Mouse (Mus musculus): ENCODE measurements around the gene Ptpn1. TPM values are rescaled to one million over a fixed set of nuclear protein-coding genes. Genes with fewer than 3 reads are reported as not detected.

Gene Ptpn1
- polyA plus RNA-seq, 2 experiments: 10.0 to 24.3 TPM

DNA sequence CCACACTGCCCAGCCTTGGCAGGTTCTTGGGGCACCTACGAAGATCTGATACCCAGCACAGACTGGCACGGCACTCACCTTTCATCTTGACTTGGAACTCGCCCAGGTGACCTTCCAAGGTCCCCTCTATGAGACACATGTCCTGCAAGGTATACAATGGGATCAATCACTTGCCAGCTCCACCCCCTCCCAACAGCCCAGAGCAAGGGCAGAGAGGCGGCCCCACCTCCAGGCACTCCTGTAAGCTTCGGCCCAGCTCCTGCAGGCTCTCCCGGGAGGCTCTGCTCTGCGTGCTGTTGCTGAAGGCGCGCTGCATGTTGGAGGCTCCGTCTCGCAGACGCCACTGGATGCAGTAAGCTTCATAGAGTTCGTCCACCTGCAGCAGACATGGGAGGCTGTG is 61.4 kb downstream of the Ptpn1 start:
- no peak for TF ChIP-seq EP300 (IDR thresholded peaks at IDR 0.05; ENCODE audit: low read depth)
- no peak for TF ChIP-seq CTCF (IDR thresholded peaks at IDR 0.05; ENCODE audit: low read depth)
- Histone ChIP-seq H3K4me2 (ENCODE audit: low read depth) (no peak overlapping the region), H3K4me1 (replicated peaks; ENCODE audit: control insufficient read depth in 2 of 2, insufficient read depth in 2 of 2, low read length in 1 of 2) (0 out of 4 replicates have a peak, but pooled peaks cover 0 to 2% of the 10 kb centered on the region in 2 experiments), H3K27me3 (ENCODE audit: control insufficient read depth, insufficient read depth, low read length) (no peaks in the 10 kb centered on the region), H3K27ac (no peak overlapping the region), H3K9ac (replicated peaks) (no peak overlapping the region), H3K36me3 (replicated peaks; ENCODE audit: control insufficient read depth, insufficient read depth, low read depth) (no peaks in the 10 kb centered on the region), H3K9me3 (ENCODE audit: control insufficient read depth, low read length) (no peaks in the 10 kb centered on the region), H3K4me3 (ENCODE audit: insufficient read depth in 1 of 2, low read depth in 2 of 2, low read length in 2 of 2) (no peak overlapping the region)
- ATAC-seq (ENCODE audit: insufficient read depth): no peak
- WGBS (ENCODE audit: insufficient replicate concordance): 62% methylated on average over 13 of the region's 13 CpGs
- no peak for DNase-seq (ENCODE audit: low read depth in 3 of 3, low spot score in 3 of 3)

DNA sequence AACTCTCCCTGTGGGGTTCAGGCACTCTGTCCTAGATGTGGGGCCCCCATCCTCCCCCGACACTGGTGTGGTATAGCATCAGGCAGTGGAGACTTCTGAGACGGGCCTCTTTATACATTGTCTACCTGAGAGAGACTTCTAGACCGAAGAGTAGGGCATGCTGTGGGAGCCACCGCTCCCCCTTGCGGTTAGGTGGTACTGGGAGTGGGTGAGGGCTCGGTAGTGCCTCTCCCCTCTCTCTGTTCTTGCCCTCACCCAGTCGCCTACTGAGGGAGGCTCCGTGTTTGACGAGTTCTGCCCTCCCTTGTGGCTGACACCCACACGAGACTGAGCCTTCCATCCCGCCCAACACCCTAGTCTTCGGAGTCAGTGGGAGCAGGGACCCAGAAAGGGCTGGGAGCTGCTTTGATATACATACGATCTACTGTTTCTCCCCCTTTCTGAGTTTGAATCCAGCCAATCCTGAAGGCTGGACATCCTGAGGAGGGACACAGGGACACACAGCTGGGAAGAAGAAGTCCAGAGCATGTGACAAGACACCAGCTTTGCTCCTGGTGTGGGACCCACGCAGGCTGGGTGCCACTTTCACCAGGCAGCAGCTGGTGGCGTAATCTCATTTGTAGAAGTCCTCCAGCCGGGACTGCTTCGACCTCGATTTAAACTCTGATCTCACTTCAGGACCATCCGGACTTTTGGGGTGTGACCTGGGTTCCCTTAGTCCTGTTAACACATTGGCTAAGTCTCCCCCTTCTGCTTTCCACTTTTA is 64.2 kb downstream of the Ptpn1 start:
- Histone ChIP-seq H3K4me1 (replicated peaks; ENCODE audit: control insufficient read depth in 2 of 2, insufficient read depth in 2 of 2, low read length in 1 of 2) (0 out of 4 replicates have a peak, but pooled peaks cover 0 to 2% of the 10 kb centered on the region in 2 experiments), H3K4me3 (ENCODE audit: insufficient read depth in 1 of 2, low read depth in 2 of 2, low read length in 2 of 2) (no peak overlapping the region), H3K27ac (no peak overlapping the region), H3K36me3 (replicated peaks; ENCODE audit: control insufficient read depth, insufficient read depth, low read depth) (no peaks in the 10 kb centered on the region), H3K4me2 (ENCODE audit: low read depth) (no peak overlapping the region), H3K27me3 (ENCODE audit: control insufficient read depth, insufficient read depth, low read length) (no peaks in the 10 kb centered on the region), H3K9ac (replicated peaks) (no peak overlapping the region), H3K9me3 (ENCODE audit: control insufficient read depth, low read length) (no peaks in the 10 kb centered on the region)
- TF ChIP-seq CTCF (IDR thresholded peaks at IDR 0.05; ENCODE audit: low read depth) (no peak), EP300 (IDR thresholded peaks at IDR 0.05; ENCODE audit: low read depth) (no peak)
- 50% methylated on average over 19 of the region's 19 CpGs for WGBS (ENCODE audit: insufficient replicate concordance)
- ATAC-seq (ENCODE audit: insufficient read depth) (no peak), DNase-seq (ENCODE audit: low read depth in 3 of 3, low spot score in 3 of 3) (no peak)

DNA sequence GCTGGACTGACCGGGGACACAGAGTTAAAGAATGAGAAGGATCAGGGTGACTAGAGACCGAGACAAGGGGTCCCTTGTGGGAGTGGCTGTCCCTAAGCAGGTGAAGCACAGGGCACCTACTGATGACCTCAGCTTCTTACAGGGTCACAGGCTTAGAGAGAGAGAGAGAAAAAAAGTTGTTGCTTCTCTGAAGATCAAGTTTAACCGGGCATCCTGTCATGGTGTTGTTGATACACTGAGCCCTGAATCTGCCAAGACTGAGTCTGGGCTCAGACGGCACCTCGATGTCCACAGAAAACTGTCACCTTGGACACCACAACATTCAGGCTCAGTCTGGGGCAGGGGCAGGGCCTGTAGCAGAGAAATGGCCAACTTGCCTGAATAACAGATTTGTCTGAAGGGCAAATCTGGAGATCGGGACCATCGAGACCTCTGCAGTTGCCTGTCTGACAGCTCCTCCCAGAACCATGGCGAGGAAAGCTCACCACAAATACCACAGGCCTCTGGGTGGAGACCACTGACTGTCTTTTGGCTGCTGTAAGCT is 64.9 kb downstream of the Ptpn1 start:
- no peak overlapping the region for H3K9ac ChIP-seq (replicated peaks)
- WGBS (ENCODE audit: insufficient replicate concordance): 32% methylated on average over 8 of the region's 8 CpGs
- H3K4me1 ChIP-seq (replicated peaks; ENCODE audit: control insufficient read depth in 2 of 2, insufficient read depth in 2 of 2, low read length in 1 of 2): 0 out of 4 replicates have a peak, but pooled peaks cover 0 to 2% of the 10 kb centered on the region in 2 experiments
- H3K4me2 ChIP-seq (ENCODE audit: low read depth): no peak overlapping the region
- no peak for ATAC-seq (ENCODE audit: insufficient read depth)
- no peak for DNase-seq (ENCODE audit: low read depth in 3 of 3, low spot score in 3 of 3)
- no peaks in the 10 kb centered on the region for H3K36me3 ChIP-seq (replicated peaks; ENCODE audit: control insufficient read depth, insufficient read depth, low read depth)
- H3K27me3 ChIP-seq (ENCODE audit: control insufficient read depth, insufficient read depth, low read length): no peaks in the 10 kb centered on the region
- H3K27ac ChIP-seq: no peak overlapping the region
- no peaks in the 10 kb centered on the region for H3K9me3 ChIP-seq (ENCODE audit: control insufficient read depth, low read length)
- H3K4me3 ChIP-seq (ENCODE audit: insufficient read depth in 1 of 2, low read depth in 2 of 2, low read length in 2 of 2): no peak overlapping the region
- TF ChIP-seq EP300 (IDR thresholded peaks at IDR 0.05; ENCODE audit: low read depth): no peak
- TF ChIP-seq CTCF (IDR thresholded peaks at IDR 0.05; ENCODE audit: low read depth): no peak

DNA sequence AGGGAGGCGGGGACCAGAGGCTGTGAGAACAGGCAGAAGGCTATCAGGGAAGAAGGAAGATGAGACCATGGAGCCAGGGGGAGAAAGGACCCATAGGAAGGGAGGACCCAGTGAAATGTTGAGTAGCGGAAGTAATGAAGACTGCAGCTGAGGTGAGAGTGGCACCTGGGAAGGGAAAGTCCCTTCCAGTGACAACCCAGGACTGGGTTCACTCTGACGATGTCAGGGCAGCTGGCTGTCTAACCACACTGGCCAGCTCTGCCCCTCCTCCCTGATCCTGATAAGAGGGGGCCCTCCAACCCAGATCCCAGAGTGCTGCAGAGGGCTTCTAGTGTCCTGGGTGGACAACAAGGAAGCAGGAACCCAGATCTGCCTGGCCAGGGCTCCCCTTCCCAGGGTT is 65.7 kb downstream of the Ptpn1 start:
- H3K27me3 ChIP-seq (ENCODE audit: control insufficient read depth, insufficient read depth, low read length): no peaks in the 10 kb centered on the region
- ATAC-seq (ENCODE audit: insufficient read depth): no peak

DNA sequence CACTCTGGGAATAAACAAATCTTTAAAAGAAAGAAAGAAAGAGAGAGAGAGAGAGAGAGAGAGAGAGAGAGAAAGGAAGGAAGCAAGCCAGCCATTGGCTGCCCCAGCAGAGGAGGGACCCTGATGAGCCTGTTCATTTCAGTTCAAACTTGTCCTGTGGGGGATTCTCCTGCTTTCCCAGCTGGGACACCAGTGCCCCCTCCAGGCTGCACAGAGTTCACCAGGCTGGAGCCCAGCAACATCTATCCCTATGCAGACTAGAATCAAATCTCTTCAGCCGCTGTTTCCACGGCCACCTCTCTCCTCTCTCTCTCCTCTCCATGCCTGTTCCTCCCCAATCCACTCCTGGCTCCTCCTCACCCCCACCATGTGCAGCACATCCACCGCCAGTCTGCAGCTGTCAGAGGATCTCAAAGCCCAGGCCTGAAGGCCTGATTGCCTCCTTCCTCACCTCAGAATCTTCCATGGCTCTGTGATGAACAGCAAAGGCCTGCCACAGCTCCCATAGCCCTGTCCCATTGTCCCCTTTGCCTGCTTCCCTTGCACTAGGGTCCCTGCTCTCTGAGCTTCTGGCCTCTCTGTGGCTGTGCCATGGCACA is 67.4 kb downstream of the Ptpn1 start:
- H3K9ac ChIP-seq (replicated peaks): no peak overlapping the region
- no peak overlapping the region for H3K27ac ChIP-seq
- H3K4me2 ChIP-seq (ENCODE audit: low read depth): no peak overlapping the region
- no peak overlapping the region for H3K4me3 ChIP-seq (ENCODE audit: insufficient read depth in 1 of 2, low read depth in 2 of 2, low read length in 2 of 2)
- H3K9me3 ChIP-seq (ENCODE audit: control insufficient read depth, low read length): no peaks in the 10 kb centered on the region
- DNase-seq (ENCODE audit: low read depth in 3 of 3, low spot score in 3 of 3) (no peak), ATAC-seq (ENCODE audit: insufficient read depth) (no peak)
- no peaks in the 10 kb centered on the region for H3K36me3 ChIP-seq (replicated peaks; ENCODE audit: control insufficient read depth, insufficient read depth, low read depth)
- WGBS (ENCODE audit: insufficient replicate concordance): 62% methylated on average over 3 of the region's 3 CpGs
- peak; percentile 38; the same call in 1 of the 2 replicates for TF ChIP-seq CTCF (IDR thresholded peaks at IDR 0.05; ENCODE audit: low read depth)
- no peak for TF ChIP-seq EP300 (IDR thresholded peaks at IDR 0.05; ENCODE audit: low read depth)
- 0 out of 4 replicates have a peak, but pooled peaks cover 0 to 2% of the 10 kb centered on the region in 2 experiments for H3K4me1 ChIP-seq (replicated peaks; ENCODE audit: control insufficient read depth in 2 of 2, insufficient read depth in 2 of 2, low read length in 1 of 2)
- H3K27me3 ChIP-seq (ENCODE audit: control insufficient read depth, insufficient read depth, low read length): no peaks in the 10 kb centered on the region

More for the DNA sequence above, 65.7 kb downstream of the Ptpn1 start:
- no peak for TF ChIP-seq CTCF (IDR thresholded peaks at IDR 0.05; ENCODE audit: low read depth)
- TF ChIP-seq EP300 (IDR thresholded peaks at IDR 0.05; ENCODE audit: low read depth): no peak
- H3K36me3 ChIP-seq (replicated peaks; ENCODE audit: control insufficient read depth, insufficient read depth, low read depth): no peaks in the 10 kb centered on the region
- no peaks in the 10 kb centered on the region for H3K9me3 ChIP-seq (ENCODE audit: control insufficient read depth, low read length)
- H3K4me1 ChIP-seq (replicated peaks; ENCODE audit: control insufficient read depth in 2 of 2, insufficient read depth in 2 of 2, low read length in 1 of 2): 0 out of 4 replicates have a peak, but pooled peaks cover 0 to 2% of the 10 kb centered on the region in 2 experiments
- no peak overlapping the region for H3K4me2 ChIP-seq (ENCODE audit: low read depth)
- H3K4me3 ChIP-seq (ENCODE audit: insufficient read depth in 1 of 2, low read depth in 2 of 2, low read length in 2 of 2): no peak overlapping the region
- 29% methylated on average over 2 of the region's 3 CpGs for WGBS (ENCODE audit: insufficient replicate concordance)
- H3K9ac ChIP-seq (replicated peaks): no peak overlapping the region
- no peak overlapping the region for H3K27ac ChIP-seq
- no peak for DNase-seq (ENCODE audit: low read depth in 3 of 3, low spot score in 3 of 3)

All from liver, embryonic 14.5 days (tissue).